Mouse (Mus musculus) intestine, embryonic 16.5 days (tissue): ENCODE measurements at regions not wholly inside any gene's neighbourhood (a gene's known extent, or its start where the extent isn't known, plus 50 kb on each side); places are given as distances from the start of the nearest gene placed in this dataset.

Experiments
- ATAC-seq: fragments of 200-750 bp; cut with Nextera tagmentation; 2 replicates; pipeline ENCODE4 v1.8.0; 2017; ENCODE audit warnings: moderate TSS enrichment, moderate library complexity
- H3K27ac ChIP-seq: fragments of 300-500 bp; sonication (generic); 2 replicates; pipeline ENCODE4 v1.5.1; 2014; ENCODE audit warnings: mild to moderate bottlenecking, low read length
- H3K27me3 ChIP-seq: fragments of 300-500 bp; sonication (generic); replicated peaks from 2 replicates; pipeline ENCODE4 v1.6.1; 2014; ENCODE audit warnings: low read length, control low read depth, mixed read lengths; ENCODE audit not compliant: control insufficient read depth, insufficient read depth
- H3K36me3 ChIP-seq: fragments of 300-500 bp; sonication (generic); 2 replicates; pipeline ENCODE4 v1.6.1; 2014; ENCODE audit warnings: low read length, control low read depth; ENCODE audit not compliant: control insufficient read depth, insufficient read depth
- H3K4me1 ChIP-seq: fragments of 300-500 bp; sonication (generic); 2 replicates; pipeline ENCODE4 v1.6.1; 2014; ENCODE audit warnings: low read length, control low read depth, mixed read lengths; ENCODE audit not compliant: control insufficient read depth, insufficient read depth
- H3K4me2 ChIP-seq: fragments of 300-500 bp; sonication (generic); 2 replicates; pipeline ENCODE4 v1.6.1; 2014; ENCODE audit warnings: low read depth, low read length, control low read depth
- H3K4me3 ChIP-seq: fragments of 300-500 bp; sonication (generic); 2 replicates; pipeline ENCODE4 v1.5.1; 2014; ENCODE audit warnings: mild to moderate bottlenecking, low read length
- H3K9ac ChIP-seq: fragments of 300-500 bp; sonication (generic); 2 replicates; pipeline ENCODE4 v1.6.1; 2014; ENCODE audit warnings: low read depth, low read length
- H3K9me3 ChIP-seq: fragments of 300-500 bp; sonication (generic); 2 replicates; pipeline ENCODE4 v1.6.1; 2016; ENCODE audit warnings: low read length, control low read depth; ENCODE audit not compliant: control insufficient read depth
- WGBS: fragments of 180-500 bp; shearing (Covaris S2); extraction: QIAGEN DNeasy Blood & Tissue Kit; methylation state at CpG from one replicate; pipeline ENCODE4 v1.1.7; 2014; 5-methylcytosine and 5-hydroxymethylcytosine counted together

DNA sequence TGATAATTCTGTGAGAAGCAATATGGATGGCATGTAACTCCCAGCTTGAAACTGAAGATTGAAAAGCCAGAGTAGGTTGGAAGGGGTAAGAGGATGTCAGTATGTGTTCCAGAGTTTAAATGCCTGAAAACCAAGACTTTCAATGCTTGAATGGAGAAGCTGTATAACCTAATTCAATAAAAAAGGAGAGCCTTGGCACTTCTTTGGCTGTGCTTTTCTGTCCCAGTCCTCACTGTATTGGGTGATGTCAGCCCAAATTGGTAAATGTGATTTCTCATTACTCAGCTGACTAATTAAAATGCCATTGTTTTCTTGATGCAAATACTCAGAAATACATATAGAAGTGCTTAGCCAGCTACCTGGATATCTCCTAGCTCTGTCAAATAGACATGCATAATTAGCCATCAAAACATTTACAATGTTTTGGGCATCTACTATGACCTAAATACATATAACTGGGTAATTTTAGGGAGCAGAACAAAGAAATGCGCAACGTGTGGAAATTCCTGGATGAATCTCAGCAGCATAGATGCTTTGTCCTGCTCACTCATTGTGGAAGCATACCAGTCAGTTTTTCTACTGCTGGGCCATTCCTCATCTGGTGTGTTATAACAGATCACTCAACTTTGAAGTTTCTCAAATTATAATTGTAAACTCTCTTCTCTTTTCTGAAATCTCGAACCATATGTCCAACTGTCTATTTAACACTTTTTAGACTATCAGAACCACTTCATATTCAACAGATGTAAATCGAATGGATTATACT, 347.5 kb upstream of the Ube2e3 start:
- Histone ChIP-seq H3K4me2 (no peak overlapping the region), H3K4me3 (no peak overlapping the region), H3K9ac (no peak overlapping the region), H3K27me3 (no peaks in the 10 kb centered on the region), H3K27ac (no peak overlapping the region), H3K9me3 (no peaks in the 10 kb centered on the region), H3K36me3 (no peaks in the 10 kb centered on the region), H3K4me1 (no peaks in the 10 kb centered on the region)
- WGBS: 84% methylated on average over 4 of the region's 4 CpGs
- ATAC-seq: no peak

DNA sequence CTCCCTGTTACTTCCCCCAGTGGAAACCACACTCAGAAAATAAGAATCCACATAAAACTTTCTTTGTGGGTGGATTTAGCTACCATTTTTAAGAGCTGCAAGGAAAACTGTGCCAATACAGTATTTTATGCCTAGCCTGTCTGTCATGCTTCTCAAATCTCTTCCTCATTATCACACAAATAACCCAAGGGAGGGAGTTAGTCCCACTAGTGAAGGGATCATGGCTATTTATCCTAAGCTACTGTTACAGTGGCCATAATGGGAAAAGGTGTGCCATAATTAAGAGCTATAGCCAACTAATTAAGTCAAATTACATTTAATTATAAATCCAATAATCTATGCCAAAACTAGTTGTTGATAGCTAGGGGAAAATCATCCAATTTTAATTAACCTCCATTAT, 374.8 kb upstream of the Ube2e3 start:
- no peaks in the 10 kb centered on the region for H3K4me1 ChIP-seq

DNA sequence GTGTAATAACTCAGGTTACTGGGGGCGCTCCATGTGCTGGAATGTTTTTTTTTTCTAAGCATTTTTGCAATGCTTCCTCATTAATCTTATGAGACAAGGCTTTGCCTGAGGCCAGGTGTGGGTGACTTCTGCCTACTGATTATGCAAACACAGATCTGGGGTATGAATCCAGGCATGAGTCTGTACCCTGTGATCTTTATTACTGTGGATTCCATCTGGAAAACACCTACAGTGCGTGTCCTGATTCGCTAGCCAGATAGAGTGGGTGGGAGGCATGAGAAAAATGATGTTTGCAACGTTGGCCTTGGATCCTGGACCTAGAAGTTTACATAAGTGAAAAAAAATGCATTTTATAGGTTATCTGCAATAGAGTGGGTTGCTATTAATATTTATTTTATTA, 387.9 kb upstream of the Ube2e3 start:
- no peaks in the 10 kb centered on the region for H3K27me3 ChIP-seq
- no peaks in the 10 kb centered on the region for H3K36me3 ChIP-seq
- no peaks in the 10 kb centered on the region for H3K9me3 ChIP-seq
- H3K4me3 ChIP-seq: no peak overlapping the region
- H3K4me2 ChIP-seq: no peak overlapping the region
- WGBS: 53% methylated on average over 4 of the region's 4 CpGs
- no peak overlapping the region for H3K27ac ChIP-seq
- no peaks in the 10 kb centered on the region for H3K4me1 ChIP-seq
- ATAC-seq: no peak
- no peak overlapping the region for H3K9ac ChIP-seq

More for the DNA sequence above, 374.8 kb upstream of the Ube2e3 start:
- no peaks in the 10 kb centered on the region for H3K9me3 ChIP-seq
- no peak overlapping the region for H3K27ac ChIP-seq
- H3K36me3 ChIP-seq: no peaks in the 10 kb centered on the region
- no peak for ATAC-seq
- no peak overlapping the region for H3K4me2 ChIP-seq
- H3K27me3 ChIP-seq: no peaks in the 10 kb centered on the region
- H3K9ac ChIP-seq: no peak overlapping the region
- H3K4me3 ChIP-seq: no peak overlapping the region

DNA sequence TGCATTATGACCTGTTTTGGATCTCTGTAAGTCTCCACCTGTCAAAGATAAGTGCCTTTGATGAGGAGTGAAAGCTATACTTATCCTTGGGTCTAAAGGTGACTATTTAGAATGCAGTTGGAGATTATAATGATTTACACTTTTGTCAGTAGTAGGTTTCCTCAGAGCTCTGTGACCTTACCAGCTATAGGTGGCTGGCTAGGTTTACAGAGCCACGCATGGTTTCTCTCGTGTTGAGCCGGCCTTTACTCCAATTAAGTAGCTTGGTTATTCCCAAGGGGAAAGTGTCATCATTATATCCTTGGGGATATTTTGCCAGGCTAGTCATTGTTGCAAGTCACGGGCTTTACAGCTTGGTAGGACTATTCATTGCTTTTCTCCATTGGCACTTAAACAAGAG, 408.5 kb upstream of the Ube2e3 start:
- H3K4me3 ChIP-seq: no peak overlapping the region
- ATAC-seq: no peak
- H3K36me3 ChIP-seq: no peaks in the 10 kb centered on the region
- no peak overlapping the region for H3K4me2 ChIP-seq
- H3K4me1 ChIP-seq: no peaks in the 10 kb centered on the region
- H3K27me3 ChIP-seq: no peaks in the 10 kb centered on the region
- 80% methylated on average over 4 of the region's 4 CpGs for WGBS
- H3K27ac ChIP-seq: no peak overlapping the region
- H3K9me3 ChIP-seq: no peaks in the 10 kb centered on the region
- no peak overlapping the region for H3K9ac ChIP-seq

DNA sequence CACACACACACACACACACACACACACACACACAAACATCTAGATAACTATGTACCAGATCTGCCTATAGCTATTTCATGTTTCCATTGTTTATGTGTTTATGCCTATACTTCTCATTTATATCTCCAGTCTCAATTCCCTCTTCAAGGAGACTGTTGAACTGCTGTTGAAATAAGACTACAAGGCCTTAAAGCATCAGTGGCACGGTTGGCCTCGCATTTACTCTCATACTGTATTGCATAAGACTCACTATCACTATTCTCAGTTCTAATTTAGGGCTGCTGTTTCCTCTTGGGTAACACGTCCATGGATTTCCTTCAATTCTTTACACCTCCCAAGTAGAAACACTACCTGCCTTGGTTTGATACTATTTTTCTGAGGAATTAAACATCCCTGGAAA, 414.5 kb upstream of the Ube2e3 start:
- Histone ChIP-seq H3K4me3 (no peak overlapping the region), H3K4me1 (no peaks in the 10 kb centered on the region), H3K27me3 (no peaks in the 10 kb centered on the region), H3K36me3 (no peaks in the 10 kb centered on the region), H3K27ac (no peak overlapping the region), H3K4me2 (no peak overlapping the region), H3K9ac (no peak overlapping the region), H3K9me3 (no peaks in the 10 kb centered on the region)
- 85% methylated on average over 3 of the region's 3 CpGs for WGBS
- no peak for ATAC-seq

DNA sequence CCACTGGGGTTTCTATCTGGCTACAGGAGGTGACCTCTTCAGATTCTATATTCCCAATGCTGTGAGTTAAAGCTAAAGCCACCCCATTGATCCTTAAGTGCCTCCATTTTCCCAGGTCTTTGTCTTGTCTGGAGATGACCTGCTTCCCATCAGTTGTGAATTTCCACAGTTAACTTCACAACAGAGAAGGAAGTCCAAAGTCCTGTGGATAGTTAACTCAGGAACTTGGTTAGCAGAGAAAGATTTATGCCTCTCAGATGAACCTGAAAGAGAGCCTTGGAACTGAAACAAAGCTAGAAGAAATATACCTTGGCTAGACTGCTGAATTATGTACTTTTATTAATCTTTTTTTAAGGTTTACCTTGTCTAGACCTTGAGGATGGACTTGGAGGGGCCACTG, 431.1 kb upstream of the Ube2e3 start:
- H3K4me3 ChIP-seq: no peak overlapping the region

DNA sequence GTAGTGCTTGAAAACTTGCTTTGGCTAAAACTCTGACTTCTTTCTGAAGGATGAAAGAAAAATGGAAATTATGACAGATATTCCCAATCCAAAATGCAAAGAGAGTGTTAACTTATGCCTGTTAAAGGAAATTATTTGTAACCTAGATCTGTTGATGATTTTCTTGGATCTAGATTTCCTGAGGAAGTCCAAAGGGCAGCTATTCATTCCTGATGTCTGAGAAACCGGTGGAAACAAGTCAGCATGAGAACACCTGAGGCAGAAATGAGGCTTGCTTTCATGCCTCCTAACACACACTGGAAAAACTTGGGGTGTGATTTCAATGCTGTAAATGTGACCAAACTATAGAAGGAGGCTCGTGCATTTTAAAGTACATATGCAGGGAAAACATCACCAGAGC, 432.9 kb upstream of the Ube2e3 start:
- Histone ChIP-seq H3K27me3 (no peaks in the 10 kb centered on the region), H3K4me1 (no peaks in the 10 kb centered on the region), H3K9me3 (no peaks in the 10 kb centered on the region), H3K4me2 (no peak overlapping the region), H3K27ac (no peak overlapping the region), H3K9ac (no peak overlapping the region), H3K4me3 (no peak overlapping the region), H3K36me3 (no peaks in the 10 kb centered on the region)
- no peak for ATAC-seq
- 66% methylated on average over 2 of the region's 2 CpGs for WGBS

More for the DNA sequence above, 431.1 kb upstream of the Ube2e3 start:
- no peaks in the 10 kb centered on the region for H3K36me3 ChIP-seq
- no peak overlapping the region for H3K4me2 ChIP-seq
- H3K9ac ChIP-seq: no peak overlapping the region
- no peak for ATAC-seq
- no peaks in the 10 kb centered on the region for H3K27me3 ChIP-seq
- no peak overlapping the region for H3K27ac ChIP-seq
- H3K9me3 ChIP-seq: no peaks in the 10 kb centered on the region
- H3K4me1 ChIP-seq: no peaks in the 10 kb centered on the region

DNA sequence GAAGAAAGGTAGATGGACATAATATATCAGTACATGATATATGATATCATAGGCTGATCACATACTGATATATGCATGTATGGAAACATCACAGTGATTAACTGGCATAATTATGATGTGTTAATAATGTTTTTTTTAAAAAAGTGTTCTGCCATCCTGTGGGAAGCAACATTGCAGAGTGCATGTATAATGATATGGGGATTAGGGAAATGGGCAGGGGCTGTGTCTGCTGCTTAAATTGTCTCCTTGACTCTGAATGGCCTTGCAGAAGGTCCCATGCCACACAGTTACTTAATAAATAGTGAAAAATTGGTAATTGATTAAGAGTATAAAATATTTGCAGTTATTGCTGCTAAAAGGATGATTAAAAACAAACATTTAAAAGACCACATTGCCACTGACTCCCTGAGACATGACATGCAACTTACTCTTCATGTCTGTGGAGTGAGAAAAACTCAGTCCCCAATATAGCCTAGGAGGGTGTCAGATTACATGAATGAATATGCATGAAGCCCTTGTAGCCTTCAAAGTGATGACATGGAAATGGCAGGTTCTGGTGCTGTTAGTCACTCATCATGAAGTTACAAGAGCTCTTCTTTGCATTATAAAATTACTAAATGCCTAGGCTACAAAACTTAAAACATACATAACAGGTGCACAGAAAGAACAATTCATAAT, 440.1 kb upstream of the Ube2e3 start:
- Histone ChIP-seq H3K4me3 (no peak overlapping the region), H3K27me3 (no peaks in the 10 kb centered on the region), H3K4me2 (no peak overlapping the region), H3K9ac (no peak overlapping the region), H3K9me3 (no peaks in the 10 kb centered on the region), H3K36me3 (no peaks in the 10 kb centered on the region), H3K27ac (no peak overlapping the region), H3K4me1 (no peaks in the 10 kb centered on the region)
- ATAC-seq: no peak

DNA sequence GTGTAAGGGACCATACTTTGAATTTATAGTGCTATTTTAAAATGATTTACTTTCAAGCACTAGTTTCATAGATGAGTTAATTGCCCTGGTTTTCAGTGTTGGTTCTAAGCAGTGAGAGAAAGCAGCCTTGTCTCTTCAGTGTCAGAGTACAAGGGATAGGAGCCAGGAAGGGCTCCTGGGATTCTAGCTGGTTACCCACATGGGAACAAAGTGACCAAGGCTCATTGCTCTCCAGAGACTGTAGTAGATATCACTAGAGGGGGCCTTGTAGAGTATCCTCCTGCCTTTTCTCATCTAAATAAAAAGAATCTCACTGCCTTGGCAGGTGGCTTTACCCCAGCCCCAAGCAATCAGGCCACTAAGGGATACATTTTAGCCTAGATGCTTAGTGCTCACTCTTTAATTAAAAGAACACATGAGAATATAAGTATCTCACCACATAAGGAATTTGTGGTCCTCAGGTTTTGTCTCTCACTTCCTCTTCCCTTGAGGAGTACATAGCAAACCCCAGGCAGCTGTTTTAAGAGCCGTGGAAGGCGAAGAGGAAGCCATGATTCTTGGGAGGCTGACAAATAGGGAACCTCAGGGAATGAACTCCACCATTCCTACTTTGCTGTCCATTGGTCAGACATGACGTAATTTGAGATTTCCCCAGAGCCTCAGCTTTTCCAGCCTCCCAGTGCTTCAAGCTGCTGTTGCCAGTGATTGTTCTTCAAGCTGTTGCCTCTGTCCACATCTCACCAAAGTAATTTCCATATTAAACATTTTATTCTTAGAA, 449.2 kb upstream of the Ube2e3 start:
- Histone ChIP-seq H3K4me1 (no peaks in the 10 kb centered on the region), H3K27me3 (no peaks in the 10 kb centered on the region), H3K9ac (no peak overlapping the region), H3K27ac (no peak overlapping the region), H3K4me3 (no peak overlapping the region), H3K4me2 (no peak overlapping the region), H3K9me3 (no peaks in the 10 kb centered on the region), H3K36me3 (no peaks in the 10 kb centered on the region)
- ATAC-seq: no peak
- WGBS: 61% methylated on average over 3 of the region's 3 CpGs
